Mouse (Mus musculus): ENCODE results near the gene Heca.
"Not testable (repeated sequence)": the region's sequence is repeated elsewhere in the genome, so short reads cannot be mapped to it uniquely, and the experiment has no call there.

GRCm38 (mm10) chr10:17820422-17820821 is 127.4 kb downstream of the Heca start:
- not testable (repeated sequence) for TF ChIP-seq CTCF (conservative IDR thresholded peaks at IDR 0.05; ENCODE audit: low read length); POU5F1 (IDR thresholded peaks at IDR 0.05; ENCODE audit: borderline replicate concordance, low read length)
- TF ChIP-seq NANOG (IDR thresholded peaks at IDR 0.05; ENCODE audit: borderline replicate concordance, low read length): peak; percentile 27; the same call in 1 of the 2 replicates

All from E14TG2a.4 (cell line).